Mouse (Mus musculus) adrenal gland, postnatal 36 days (tissue): ENCODE data around the gene Cdc42bpa. TPM values are rescaled to one million over a fixed set of nuclear protein-coding genes. Genes with fewer than 3 reads are reported as not detected.
"Not testable (repeated sequence)": the region's sequence is repeated elsewhere in the genome, so short reads cannot be mapped to it uniquely, and the experiment has no call there.

Source experiments
- DNase-seq, 2 experiments: peaks; one replicate each; pipeline ENCODE4 v3.0.0; 2021; ENCODE audit warnings: mixed read lengths in 1 of 2
- total RNA-seq, 2 experiments: library from RNA; stranded (reverse); gene quantifications; 2 replicates each; pipeline ENCODE4 v1.2.3; 2021

Cdc42bpa gene
- total RNA-seq, 2 experiments from 2014 or later, result 49.9 to 59.9 TPM

- DNase-seq, result no peak
These were observed 238 bp downstream of the Cdc42bpa start for GRCm38 (mm10) chr1:179960543-179960876.

DNA sequence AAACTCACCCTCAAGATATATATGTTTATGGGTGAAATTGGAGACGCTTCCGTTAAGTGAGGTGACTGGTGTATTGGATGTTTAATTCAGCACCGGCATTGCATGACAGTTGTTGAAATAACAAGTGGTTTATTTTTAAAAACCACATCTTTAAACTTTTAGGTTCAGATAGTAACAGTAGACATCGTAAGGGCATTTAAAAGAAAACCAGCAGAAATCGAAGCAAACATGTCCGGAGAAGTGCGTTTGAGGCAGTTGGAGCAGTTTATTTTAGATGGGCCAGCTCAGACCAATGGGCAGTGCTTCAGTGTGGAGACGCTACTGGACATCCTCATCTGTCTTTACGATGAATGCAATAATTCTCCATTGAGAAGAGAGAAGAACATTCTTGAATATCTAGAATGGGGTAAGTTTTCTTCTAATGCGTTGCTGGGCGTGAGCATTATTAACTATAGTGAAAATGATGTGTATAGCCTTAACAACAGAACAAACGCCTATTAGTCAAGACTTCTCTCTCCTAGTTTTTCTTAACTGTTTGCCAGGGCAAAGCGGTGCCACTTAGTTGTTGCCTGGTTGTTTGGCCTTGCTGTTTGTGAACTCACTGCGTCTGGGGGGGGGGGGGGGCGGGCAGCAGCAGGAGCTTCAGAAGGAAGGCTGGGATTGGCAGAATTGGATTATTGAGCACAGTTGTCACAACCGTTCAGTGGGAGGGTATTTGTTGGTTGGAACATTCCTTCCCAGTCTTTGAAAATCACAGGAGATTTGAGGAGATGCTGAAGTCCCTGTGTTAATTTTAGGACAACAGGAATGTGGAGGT lies 818 bp downstream of the Cdc42bpa start:
- DNase-seq, result no peak

DNA sequence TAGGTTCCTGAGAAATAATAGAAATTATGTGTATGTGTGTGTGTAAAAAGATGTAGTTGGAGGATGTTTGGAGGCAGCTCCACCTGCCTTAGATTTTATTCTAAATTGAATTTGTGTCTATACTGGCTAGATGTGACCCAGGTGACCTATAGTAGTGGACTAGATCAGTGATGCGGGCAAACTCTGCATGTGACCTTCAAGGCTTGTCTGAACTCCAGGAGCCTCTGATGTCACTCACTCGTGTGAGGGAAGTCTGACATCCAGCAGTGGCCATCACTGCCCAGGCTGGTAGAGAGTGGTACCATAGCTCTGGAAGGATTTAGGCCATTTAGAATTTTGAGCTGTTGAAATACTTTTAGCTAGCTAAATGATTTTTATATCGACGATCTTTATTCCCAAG lies 1.5 kb downstream of the Cdc42bpa start:
- peak; percentile 26 to 27 for DNase-seq

- no peak for DNase-seq
These were observed 9.6 kb downstream of the Cdc42bpa start for GRCm38 (mm10) chr1:179969776-179970428.

GRCm38 (mm10) chr1:179975021-179975420 lies 14.7 kb downstream of the Cdc42bpa start:
- no peak for DNase-seq

DNA sequence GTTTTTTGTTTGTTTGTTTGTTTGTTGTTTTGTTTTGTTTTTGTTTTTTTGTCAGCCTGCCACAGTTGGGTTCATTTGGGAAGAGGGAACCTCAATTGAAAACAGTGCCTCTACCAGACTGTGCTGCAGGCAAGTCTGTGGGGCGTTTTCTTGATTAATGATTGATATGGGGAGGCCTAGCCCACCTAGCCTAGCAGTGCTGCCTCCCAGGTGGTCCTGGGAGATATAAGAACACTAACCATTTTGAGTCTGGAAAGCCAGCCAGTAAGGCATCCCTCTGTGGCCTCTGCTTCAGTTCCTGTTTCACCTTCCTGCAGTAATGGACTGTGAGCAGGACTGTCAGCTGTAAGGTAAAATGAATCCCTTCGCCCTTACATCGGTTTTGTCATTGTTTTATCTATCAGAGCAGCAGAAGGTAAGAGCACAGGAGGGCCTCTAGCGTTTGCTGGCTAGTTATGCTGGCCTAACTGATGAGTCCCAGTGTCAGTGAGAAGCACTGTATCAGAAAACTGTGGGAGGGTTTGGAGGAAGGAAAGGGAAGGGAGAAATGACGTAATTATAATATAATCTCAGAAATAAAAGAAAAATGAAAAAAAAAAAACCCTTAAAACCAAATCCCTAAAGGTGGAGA lies 15.5 kb downstream of the Cdc42bpa start:
- no peak for DNase-seq

DNA sequence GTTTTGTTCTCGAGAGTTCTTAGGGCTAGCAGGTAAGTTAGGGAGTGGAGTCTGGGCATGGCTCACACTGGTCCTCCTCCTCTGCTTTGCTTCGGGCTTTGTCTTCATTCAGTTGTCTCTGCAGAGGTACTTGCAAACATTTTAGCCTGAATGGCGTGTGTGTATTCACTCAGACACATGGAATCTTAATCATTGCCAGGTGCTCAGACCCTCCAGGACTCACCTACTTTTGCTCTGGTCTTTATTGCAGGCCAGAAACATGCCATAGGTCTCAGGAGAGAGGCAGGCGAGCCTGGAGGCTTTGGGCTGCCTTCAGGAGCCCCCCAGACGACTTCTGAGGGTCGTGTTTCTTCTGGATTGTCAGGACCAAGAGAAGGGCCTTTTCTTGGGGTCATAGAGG lies 17.2 kb downstream of the Cdc42bpa start:
- DNase-seq, result no peak

- DNase-seq, result no peak
These were observed 18.5 kb downstream of the Cdc42bpa start for GRCm38 (mm10) chr1:179978742-179979141.

DNA sequence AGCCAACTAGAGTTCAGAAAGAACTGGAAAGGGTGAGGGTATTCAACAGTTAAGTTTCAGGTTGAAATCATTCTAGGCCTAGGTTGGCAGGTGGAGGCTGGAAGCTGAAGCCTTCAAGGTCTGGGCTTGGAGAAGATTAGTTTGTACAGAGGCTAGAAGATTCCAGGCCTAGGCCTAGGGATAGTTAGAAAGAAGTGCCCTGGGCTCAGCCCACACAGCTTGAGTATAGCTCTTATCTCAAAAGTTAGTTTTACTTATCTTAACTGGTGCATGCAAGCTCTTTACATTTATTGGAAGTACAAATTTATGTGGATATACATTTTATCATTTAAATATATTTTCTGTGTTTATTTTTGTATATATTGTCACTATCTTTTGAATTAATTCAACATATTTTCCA lies 21.4 kb downstream of the Cdc42bpa start:
- no peak for DNase-seq

- DNase-seq, result no peak
These were observed 21.9 kb downstream of the Cdc42bpa start for GRCm38 (mm10) chr1:179982183-179982582.

- no peak for DNase-seq
These were observed 22.7 kb downstream of the Cdc42bpa start for GRCm38 (mm10) chr1:179982933-179983332.

GRCm38 (mm10) chr1:179984171-179984570 lies 23.9 kb downstream of the Cdc42bpa start:
- no peak for DNase-seq

GRCm38 (mm10) chr1:179991660-179992235 lies 31.5 kb downstream of the Cdc42bpa start:
- DNase-seq, result no peak

DNA sequence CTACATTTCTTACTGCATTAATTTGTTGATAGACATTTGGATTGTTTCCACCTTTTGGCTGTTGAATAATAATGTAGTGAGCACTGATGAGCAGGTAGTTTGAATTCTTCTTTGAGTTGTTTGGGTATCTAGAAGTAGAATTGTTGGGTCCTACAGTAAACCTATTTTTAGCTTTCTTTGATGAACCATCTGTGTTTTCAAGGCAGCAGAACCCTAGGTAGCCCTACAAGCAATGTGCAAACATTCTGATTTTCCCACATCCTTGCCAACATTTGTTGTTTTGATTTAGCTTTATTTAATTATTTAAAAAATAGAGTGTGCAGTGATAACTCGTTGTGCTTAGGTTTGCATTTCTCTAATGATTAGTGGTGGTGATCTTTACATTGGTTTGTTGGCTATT lies 32.0 kb downstream of the Cdc42bpa start:
- DNase-seq, result no peak

DNA sequence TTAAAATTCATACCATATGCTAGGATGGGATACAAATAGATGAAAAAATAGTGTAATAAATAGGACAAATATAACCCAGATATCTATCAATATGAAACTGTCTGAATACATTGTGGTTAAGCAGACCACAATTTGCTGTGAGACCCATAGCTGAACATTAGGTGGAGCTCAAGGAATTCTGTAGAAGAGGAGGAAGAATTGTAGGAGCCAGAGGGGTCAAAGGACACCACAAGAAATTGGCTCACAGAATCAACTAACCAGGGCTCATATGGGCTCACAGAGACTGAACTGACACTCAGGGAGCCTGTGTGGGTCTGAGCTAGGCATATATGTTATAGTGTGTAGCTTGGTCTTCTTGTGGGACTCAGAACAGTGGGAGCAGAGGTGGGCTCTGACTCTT lies 47.8 kb downstream of the Cdc42bpa start:
- DNase-seq, result no peak

DNA sequence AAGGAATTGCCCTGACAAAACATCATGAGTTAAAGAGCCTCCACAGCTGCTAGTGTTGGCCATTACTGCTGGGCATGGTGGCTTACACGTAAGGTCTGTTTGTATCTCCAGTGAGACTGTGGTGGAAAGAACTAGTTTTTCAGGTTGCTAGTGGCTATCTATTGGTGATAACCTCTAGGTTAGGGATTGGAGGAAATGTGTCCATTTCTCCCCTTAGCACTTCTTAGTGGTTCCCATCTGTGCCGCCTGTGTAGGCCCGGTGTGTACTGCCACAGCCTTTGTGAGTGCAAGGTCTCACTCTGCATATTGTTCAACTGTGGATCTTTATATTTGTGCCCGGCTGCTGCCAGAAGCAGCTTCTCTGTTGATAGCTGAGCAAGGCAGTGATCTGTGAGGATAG lies 53.2 kb downstream of the Cdc42bpa start:
- no peak for DNase-seq

- DNase-seq, result no peak
These were observed 57.9 kb downstream of the Cdc42bpa start for GRCm38 (mm10) chr1:180018218-180018617.

DNA sequence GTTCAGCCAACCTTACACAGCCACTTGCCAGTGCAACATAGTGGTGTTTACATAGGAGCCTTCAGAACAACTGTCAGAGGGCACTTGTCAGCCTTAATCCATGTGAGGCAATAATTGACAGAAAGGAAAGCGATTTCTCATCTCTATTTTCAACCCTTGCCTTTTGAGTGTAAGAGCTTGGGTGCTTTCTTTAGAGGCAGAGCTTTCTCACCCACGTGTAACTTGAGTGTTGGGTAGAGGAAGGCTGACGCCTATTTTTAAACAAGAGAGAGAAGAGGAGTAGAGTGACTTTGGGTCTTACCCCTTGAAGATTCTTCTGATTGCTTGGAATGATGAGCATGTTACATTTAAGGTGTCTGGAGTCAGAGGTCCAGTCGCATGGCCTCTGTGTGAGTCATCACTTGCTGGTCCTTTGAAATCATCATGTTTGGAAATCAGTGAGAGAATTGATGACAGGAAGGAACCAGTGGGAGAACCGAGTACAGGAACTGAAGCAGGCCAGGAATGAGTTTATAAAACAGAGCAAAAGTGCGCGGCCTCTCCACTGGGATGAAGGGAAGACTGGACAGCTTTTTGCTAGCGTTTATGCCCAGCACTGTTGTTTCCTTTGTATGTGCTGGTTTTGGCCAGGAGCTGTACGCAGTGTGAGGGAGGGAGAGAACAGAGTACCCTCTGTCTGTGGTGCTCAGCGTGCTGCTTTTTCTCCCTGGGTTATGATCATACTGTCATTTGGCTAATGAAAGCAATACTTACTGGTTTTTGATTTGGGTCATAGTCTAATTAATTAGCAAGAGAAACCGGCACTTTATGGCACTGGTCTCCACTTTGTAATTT lies 61.4 kb downstream of the Cdc42bpa start:
- DNase-seq, result peak in 1 of 2 experiments; percentile 17

GRCm38 (mm10) chr1:180023512-180023911 lies 63.2 kb downstream of the Cdc42bpa start:
- DNase-seq, result no peak

DNA sequence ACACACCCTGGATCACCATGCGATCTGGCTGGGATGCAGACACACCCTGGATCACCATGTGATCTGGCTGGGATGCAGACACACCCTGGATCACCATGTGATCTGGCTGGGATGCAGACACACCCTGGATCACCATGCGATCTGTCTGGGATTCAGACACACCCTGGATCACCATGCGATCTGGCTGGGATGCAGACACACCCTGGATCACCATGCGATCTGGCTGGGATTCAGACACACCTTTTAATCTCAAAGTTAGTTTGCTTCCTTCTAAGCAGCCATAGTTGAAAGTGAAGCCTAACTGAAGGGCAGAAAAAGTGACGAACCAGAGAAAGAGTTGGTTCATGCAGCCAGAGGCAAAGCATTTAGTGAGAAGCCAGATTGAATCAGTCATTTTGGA lies 69.6 kb downstream of the Cdc42bpa start:
- not testable (repeated sequence) for DNase-seq

DNA sequence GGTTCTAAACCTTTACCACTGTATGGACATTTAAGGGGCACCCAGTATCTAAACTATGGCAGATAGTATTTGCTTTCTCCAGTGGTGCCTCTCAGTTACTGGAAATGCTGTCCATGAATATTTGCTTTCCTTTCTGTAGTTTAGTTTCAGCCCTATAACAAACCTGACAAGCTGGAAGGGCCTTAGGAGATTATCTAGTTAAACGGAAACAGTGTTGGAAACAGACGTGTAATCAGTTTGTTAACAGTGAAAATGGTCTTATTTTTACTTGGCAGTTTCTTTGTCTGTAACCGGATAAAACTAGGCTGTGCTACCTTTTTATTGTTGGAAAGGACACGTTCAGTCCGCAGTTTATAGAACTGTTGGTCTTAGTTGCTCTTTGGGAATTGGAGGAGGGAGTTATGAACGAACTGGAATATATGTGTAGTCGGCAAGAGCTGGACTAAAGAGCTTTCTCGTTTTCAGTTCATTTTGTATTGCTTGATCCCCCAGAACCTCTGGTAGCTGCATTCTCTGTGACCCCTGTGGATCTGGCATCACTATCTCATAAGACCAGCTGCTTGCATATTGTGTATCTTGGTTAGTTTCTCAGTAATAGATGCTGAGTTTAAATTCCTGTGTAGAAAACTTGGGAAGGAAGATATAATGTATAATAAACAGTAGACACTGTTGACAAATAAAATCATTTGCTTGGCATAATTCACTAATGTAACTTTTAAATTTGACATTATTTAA lies 70.5 kb downstream of the Cdc42bpa start:
- DNase-seq, result no peak
